In genomic region chr19:14890241-14891089, GRCm38 (mm10) we compare ENCODE assay signal across 7 mouse cellular contexts.
DNase-seq lines count a peak whose midpoint lies in the region; ATAC-seq lines count a peak whose summit lies in the region.

No protein-coding gene starts in this region.

- H3K27me3 ChIP-seq in forebrain, embryonic 11.5 days (ENCODE audit: control insufficient read depth, insufficient read depth, low read length): peaks cover 2% of the 10 kb centered on the region; the same call in 1 of the 2 replicates
- peaks cover 3% of the 10 kb centered on the region; the same call in 1 of the 2 replicates for H3K27me3 ChIP-seq in intestine, embryonic 15.5 days (replicated peaks)
- H3K27me3 ChIP-seq in neural tube, embryonic 11.5 days (ENCODE audit: control insufficient read depth, insufficient read depth, low read length): peaks cover 16% of the 10 kb centered on the region

- H3K9ac ChIP-seq in forebrain, embryonic 11.5 days (ENCODE audit: low read length): peak overlapping the region; percentile 27; the same call in 1 of the 2 replicates
- H3K9ac ChIP-seq in intestine, embryonic 15.5 days: no peak overlapping the region
- no peak overlapping the region for H3K9ac ChIP-seq in neural tube, embryonic 11.5 days (ENCODE audit: low read length)

- peaks cover 20% of the 10 kb centered on the region for H3K4me1 ChIP-seq in forebrain, embryonic 11.5 days (replicated peaks; ENCODE audit: control insufficient read depth, insufficient read depth, low read length)
- peaks cover 9% of the 10 kb centered on the region for H3K4me1 ChIP-seq in intestine, embryonic 15.5 days (replicated peaks)
- peaks cover 17% of the 10 kb centered on the region for H3K4me1 ChIP-seq in neural tube, embryonic 11.5 days (ENCODE audit: control insufficient read depth, insufficient read depth, low read length)

- H3K9me3 ChIP-seq in forebrain, embryonic 11.5 days (ENCODE audit: control insufficient read depth, low read length): no peaks in the 10 kb centered on the region
- H3K9me3 ChIP-seq in intestine, embryonic 15.5 days: no peaks in the 10 kb centered on the region
- no peaks in the 10 kb centered on the region for H3K9me3 ChIP-seq in neural tube, embryonic 11.5 days (ENCODE audit: control insufficient read depth, low read length)

- under 1% methylated on average over 21 of the region's 21 CpGs for WGBS in forebrain, embryonic 11.5 days
- WGBS in intestine, embryonic 15.5 days: 13% methylated on average over 21 of the region's 21 CpGs
- WGBS in neural tube, embryonic 11.5 days: 1% methylated on average over 21 of the region's 21 CpGs

- DNase-seq in Muller cell, postnatal 12 days (ENCODE audit: inconsistent ontology term): peak; percentile 97
- DNase-seq in adrenal gland, postnatal 36 days: peak; percentile 32 to 42
- peak; percentile 87 for DNase-seq in forebrain, embryonic 11.5 days (ENCODE audit: low spot score)
- peak; percentile 14 to 46 for DNase-seq in left cerebral cortex, postnatal 14 days (ENCODE audit: low spot score in 2 of 2)
- DNase-seq in neural tube, embryonic 11.5 days (ENCODE audit: low spot score): peak; percentile 86
- no peak for DNase-seq in T-cell, adult 2 months (ENCODE audit: low spot score)

- peak; percentile 86 for ATAC-seq in forebrain, embryonic 11.5 days (replicated peaks; ENCODE audit: low FRiP score)
- ATAC-seq in intestine, embryonic 15.5 days: peak; percentile 80
- peak; percentile 90 for ATAC-seq in neural tube, embryonic 11.5 days (ENCODE audit: insufficient read depth, low FRiP score, low TSS enrichment)

- intact Hi-C loops in left cerebral cortex, postnatal 14 days (cut with DNase I): no loop called here

- peak overlapping the region; percentile 85 for H3K27ac ChIP-seq in forebrain, embryonic 11.5 days (ENCODE audit: low read depth, low read length)
- no peak overlapping the region for H3K27ac ChIP-seq in intestine, embryonic 15.5 days
- H3K27ac ChIP-seq in neural tube, embryonic 11.5 days (ENCODE audit: low read depth, low read length): 0 out of 2 replicates have a peak overlapping the region, but pooled peaks have one; percentile 17

- H3K4me3 ChIP-seq in forebrain, embryonic 11.5 days (ENCODE audit: low read depth, low read length): peak overlapping the region; percentile 8; the same call in 1 of the 2 replicates
- H3K4me3 ChIP-seq in intestine, embryonic 15.5 days (replicated peaks): peak overlapping the region; percentile 23
- no peak overlapping the region for H3K4me3 ChIP-seq in neural tube, embryonic 11.5 days (ENCODE audit: low read depth, low read length)

- H3K4me2 ChIP-seq in forebrain, embryonic 11.5 days (ENCODE audit: low read depth, low read length, severe bottlenecking): peak overlapping the region; percentile 44
- H3K4me2 ChIP-seq in intestine, embryonic 15.5 days (replicated peaks): peak overlapping the region; percentile 58
- H3K4me2 ChIP-seq in neural tube, embryonic 11.5 days (ENCODE audit: low read depth): peak overlapping the region; percentile 38

- no peaks in the 10 kb centered on the region for H3K36me3 ChIP-seq in forebrain, embryonic 11.5 days (ENCODE audit: control insufficient read depth, insufficient read depth, low read length)
- H3K36me3 ChIP-seq in intestine, embryonic 15.5 days: no peaks in the 10 kb centered on the region
- H3K36me3 ChIP-seq in neural tube, embryonic 11.5 days (ENCODE audit: control insufficient read depth, insufficient read depth, low read length): no peaks in the 10 kb centered on the region
